Mouse (Mus musculus) midbrain, embryonic 14.5 days (tissue): ENCODE measurements around the gene Prss35. TPM values are rescaled to one million over a fixed set of nuclear protein-coding genes. Genes with fewer than 3 reads are reported as not detected.

Experiments
- ATAC-seq: fragments of 200-750 bp; cut with Nextera tagmentation; 2 replicates; pipeline ENCODE4 v1.8.0; 2017; ENCODE audit warnings: moderate number of reproducible peaks, moderate library complexity; ENCODE audit not compliant: low FRiP score, low TSS enrichment
- DNase-seq: peaks from one replicate; pipeline ENCODE4 v3.0.0-alpha.2; 2015
- H3K27ac ChIP-seq: fragments of 300-500 bp; sonication (generic); replicated peaks from 2 replicates; pipeline ENCODE4 v1.5.1; 2014; ENCODE audit warnings: mild to moderate bottlenecking, low read depth, low read length, moderate library complexity
- H3K27me3 ChIP-seq: fragments of 300-500 bp; sonication (generic); 2 replicates; pipeline ENCODE4 v1.6.1; 2014; ENCODE audit warnings: low read length, control low read depth, mixed read lengths; ENCODE audit not compliant: control insufficient read depth, insufficient read depth
- H3K36me3 ChIP-seq: fragments of 300-500 bp; sonication (generic); 2 replicates; pipeline ENCODE4 v1.6.1; 2014; ENCODE audit warnings: low read length, control low read depth; ENCODE audit not compliant: control insufficient read depth, insufficient read depth
- H3K4me1 ChIP-seq: fragments of 300-500 bp; sonication (generic); 2 replicates; pipeline ENCODE4 v1.6.1; 2014; ENCODE audit warnings: mild to moderate bottlenecking, antibody characterized with exemption, low read length, control low read depth; ENCODE audit not compliant: control insufficient read depth, insufficient read depth
- H3K4me2 ChIP-seq: fragments of 300-500 bp; sonication (generic); 2 replicates; pipeline ENCODE4 v1.6.1; 2014; ENCODE audit warnings: mild to moderate bottlenecking, low read length, moderate library complexity
- H3K4me3 ChIP-seq: fragments of 300-500 bp; sonication (generic); replicated peaks from 2 replicates; pipeline ENCODE4 v1.5.1; 2014; ENCODE audit warnings: low read depth, low read length
- H3K9ac ChIP-seq: fragments of 300-500 bp; sonication (generic); replicated peaks from 2 replicates; pipeline ENCODE4 v1.6.1; 2014; ENCODE audit warnings: mild to moderate bottlenecking, low read length, moderate library complexity
- H3K9me3 ChIP-seq: fragments of 300-500 bp; sonication (generic); 2 replicates; pipeline ENCODE4 v1.6.1; 2016; ENCODE audit warnings: low read length, control low read depth, mixed read lengths; ENCODE audit not compliant: control insufficient read depth
- WGBS: fragments of 180-500 bp; shearing (Covaris S2); extraction: QIAGEN DNeasy Blood & Tissue Kit; methylation state at CpG from one replicate; pipeline ENCODE4 v1.1.7; 2014; 5-methylcytosine and 5-hydroxymethylcytosine counted together
- polyA plus RNA-seq: library from polyadenylated mRNA; unstranded; fragments of >200 nt; fragmentation: Nextera tagmentation; extraction: Ambion mirVana; gene quantifications from 2 replicates; pipeline ENCODE4 v1.2.1, GENCODE M21; 2014

Prss35 gene
- polyA plus RNA-seq, 1 experiment from 2014 or later: 3.3 TPM

DNA sequence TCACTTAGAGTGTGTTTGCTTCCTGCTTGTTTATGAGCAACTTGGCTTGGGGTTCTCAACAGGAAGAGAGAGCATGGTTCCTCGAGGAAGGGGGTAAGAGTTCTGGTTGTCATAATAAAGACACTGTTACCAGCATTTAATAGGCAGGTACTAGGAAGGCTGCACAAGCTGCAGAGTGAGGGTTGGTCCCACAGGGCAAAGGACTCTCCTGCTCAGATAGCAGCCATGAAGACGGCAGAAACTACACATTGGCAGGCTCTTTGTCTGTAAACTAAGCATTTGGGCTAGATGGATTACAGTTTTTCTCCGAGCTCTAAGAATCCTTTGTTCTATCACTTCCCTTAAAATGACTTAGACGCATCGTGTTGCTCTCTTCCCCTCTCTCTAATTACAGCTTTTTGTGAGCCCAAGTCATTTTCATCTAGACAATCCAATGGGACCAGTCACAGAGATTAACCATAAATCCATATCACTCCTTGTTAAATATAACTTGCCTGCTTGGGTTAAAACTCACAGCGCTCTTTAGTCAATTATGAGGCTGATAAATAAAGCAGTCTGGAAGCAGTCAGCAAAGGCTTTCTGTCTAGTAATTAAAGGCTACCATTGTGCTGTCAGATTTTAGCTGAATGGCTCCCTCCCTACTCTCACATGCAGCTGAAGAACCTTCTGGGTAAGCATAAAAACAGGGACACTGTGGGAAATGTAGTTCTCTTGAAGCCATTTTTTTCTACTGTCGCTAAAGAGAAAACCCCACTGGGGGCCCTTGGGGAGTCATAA, 17.7 kb upstream of the Prss35 start:
- 0 out of 2 replicates have a peak overlapping the region, but pooled peaks have one; percentile 6 for H3K4me2 ChIP-seq
- no peak overlapping the region for H3K4me3 ChIP-seq
- no peaks in the 10 kb centered on the region for H3K9me3 ChIP-seq
- H3K27ac ChIP-seq: peak overlapping the region; percentile 66
- DNase-seq (peak; percentile 47), ATAC-seq (no peak; the same call in 1 of the 2 replicates)
- no peak overlapping the region for H3K9ac ChIP-seq
- H3K36me3 ChIP-seq: no peaks in the 10 kb centered on the region
- WGBS: 44% methylated on average over 7 of the region's 7 CpGs
- H3K27me3 ChIP-seq: no peaks in the 10 kb centered on the region
- peaks cover 5% of the 10 kb centered on the region; the same call in 1 of the 2 replicates for H3K4me1 ChIP-seq

DNA sequence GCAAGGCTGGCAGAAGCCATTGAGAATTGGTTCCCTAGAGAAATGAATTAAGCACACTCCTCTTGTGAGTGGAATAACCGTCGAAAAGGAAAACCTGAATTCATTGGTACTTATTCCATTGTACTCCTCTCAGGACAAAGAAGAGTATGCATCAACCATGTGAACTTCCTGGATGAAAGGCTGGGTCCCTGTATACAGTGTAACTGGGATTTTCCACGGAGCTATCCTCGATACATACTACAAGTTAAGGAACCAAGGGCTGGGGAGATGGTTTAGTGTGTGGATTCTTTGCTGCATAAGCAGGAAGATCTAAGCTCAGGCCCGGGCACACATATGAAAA, 17.1 kb upstream of the Prss35 start:
- Histone ChIP-seq H3K9me3 (no peaks in the 10 kb centered on the region), H3K36me3 (no peaks in the 10 kb centered on the region), H3K4me3 (no peak overlapping the region), H3K27me3 (no peaks in the 10 kb centered on the region), H3K4me1 (peaks cover 5% of the 10 kb centered on the region; the same call in 1 of the 2 replicates), H3K9ac (no peak overlapping the region), H3K27ac (no peak overlapping the region), H3K4me2 (no peak overlapping the region)
- 72% methylated on average over 5 of the region's 5 CpGs for WGBS
- ATAC-seq (no peak), DNase-seq (no peak)

DNA sequence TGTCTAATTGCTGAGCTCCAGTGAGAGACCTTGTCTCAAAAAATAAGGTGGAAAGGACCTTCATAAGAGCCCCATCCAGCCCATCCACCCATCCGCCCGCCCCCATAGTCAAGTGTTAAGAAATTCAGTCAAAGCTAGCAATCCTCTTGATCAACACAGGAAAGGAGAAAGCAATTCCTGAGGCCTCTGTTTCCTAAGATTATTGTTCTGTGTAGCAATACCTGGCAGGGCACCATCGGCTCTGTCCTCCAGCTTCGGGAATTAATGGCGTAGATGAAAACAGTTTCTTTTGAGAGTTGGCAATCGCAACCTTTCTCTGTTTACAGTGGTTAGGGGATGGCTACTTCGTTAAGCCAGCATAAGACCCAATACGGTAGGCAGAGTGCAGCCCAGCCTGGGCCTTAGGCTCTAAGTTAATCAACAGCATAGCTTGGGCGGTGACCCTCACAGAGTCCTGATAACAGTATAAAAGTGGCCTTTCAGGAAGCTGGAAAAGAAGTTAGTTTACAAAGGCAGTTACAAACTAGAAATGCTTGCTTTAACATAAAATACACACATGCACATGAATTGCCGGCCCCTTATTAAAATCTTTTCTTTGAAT, 15.1 kb upstream of the Prss35 start:
- Histone ChIP-seq H3K27ac (no peak overlapping the region), H3K4me3 (no peak overlapping the region), H3K4me1 (peaks cover 5% of the 10 kb centered on the region; the same call in 1 of the 2 replicates), H3K27me3 (no peaks in the 10 kb centered on the region), H3K4me2 (no peak overlapping the region), H3K9me3 (no peaks in the 10 kb centered on the region), H3K36me3 (no peaks in the 10 kb centered on the region), H3K9ac (no peak overlapping the region)
- ATAC-seq: no peak
- WGBS: 88% methylated on average over 10 of the region's 10 CpGs
- no peak for DNase-seq

DNA sequence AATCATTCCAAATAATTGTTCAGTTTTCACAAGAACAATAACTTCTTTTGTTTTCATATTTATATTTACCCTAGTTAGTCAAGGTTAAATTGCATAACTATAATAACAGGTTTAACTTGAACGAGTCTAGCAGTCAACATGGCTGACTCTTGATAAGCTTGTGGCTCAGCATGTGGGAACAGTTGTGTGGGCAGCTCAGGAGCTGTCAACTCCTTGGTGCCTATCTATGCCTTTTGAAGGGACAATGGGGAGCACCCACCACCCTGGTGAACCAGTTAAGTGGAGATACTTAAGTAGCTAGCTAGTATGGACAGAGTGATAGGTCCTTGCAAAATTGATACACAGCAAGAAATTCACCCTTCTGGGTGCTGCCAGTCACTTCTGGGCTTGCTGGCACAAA, 14.4 kb upstream of the Prss35 start:
- no peak for ATAC-seq
- Histone ChIP-seq H3K4me1 (peaks cover 5% of the 10 kb centered on the region; the same call in 1 of the 2 replicates), H3K9me3 (no peaks in the 10 kb centered on the region), H3K27me3 (no peaks in the 10 kb centered on the region), H3K27ac (no peak overlapping the region), H3K4me3 (no peak overlapping the region), H3K9ac (no peak overlapping the region), H3K36me3 (no peaks in the 10 kb centered on the region), H3K4me2 (no peak overlapping the region)
- WGBS: 83% methylated on average over 1 of the region's 1 CpGs
- no peak for DNase-seq

DNA sequence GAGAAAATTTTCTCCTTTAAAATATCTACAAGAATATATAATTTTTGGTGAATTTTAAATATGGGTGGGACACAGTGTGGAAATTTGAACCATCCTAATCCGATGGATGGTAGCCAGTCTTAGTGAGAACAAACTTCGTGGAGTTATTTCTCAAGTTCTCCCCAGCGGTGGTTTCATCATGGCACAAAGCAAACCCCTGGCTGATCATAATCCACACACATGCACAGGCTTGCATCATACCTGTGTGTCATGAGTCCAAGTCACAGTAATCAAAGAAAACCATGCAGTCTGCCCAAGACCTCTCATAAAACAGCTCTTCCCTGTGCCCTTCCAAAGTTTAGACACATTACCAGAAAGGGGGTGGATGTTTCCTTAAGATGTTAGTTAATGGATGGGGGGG, 13.6 kb upstream of the Prss35 start:
- H3K4me1 ChIP-seq: peaks cover 5% of the 10 kb centered on the region; the same call in 1 of the 2 replicates
- no peaks in the 10 kb centered on the region for H3K9me3 ChIP-seq
- WGBS: 95% methylated on average over 3 of the region's 3 CpGs
- H3K4me3 ChIP-seq: no peak overlapping the region
- no peak overlapping the region for H3K4me2 ChIP-seq
- no peaks in the 10 kb centered on the region for H3K36me3 ChIP-seq
- no peak for ATAC-seq
- DNase-seq: no peak
- no peak overlapping the region for H3K27ac ChIP-seq
- H3K9ac ChIP-seq: no peak overlapping the region
- no peaks in the 10 kb centered on the region for H3K27me3 ChIP-seq

DNA sequence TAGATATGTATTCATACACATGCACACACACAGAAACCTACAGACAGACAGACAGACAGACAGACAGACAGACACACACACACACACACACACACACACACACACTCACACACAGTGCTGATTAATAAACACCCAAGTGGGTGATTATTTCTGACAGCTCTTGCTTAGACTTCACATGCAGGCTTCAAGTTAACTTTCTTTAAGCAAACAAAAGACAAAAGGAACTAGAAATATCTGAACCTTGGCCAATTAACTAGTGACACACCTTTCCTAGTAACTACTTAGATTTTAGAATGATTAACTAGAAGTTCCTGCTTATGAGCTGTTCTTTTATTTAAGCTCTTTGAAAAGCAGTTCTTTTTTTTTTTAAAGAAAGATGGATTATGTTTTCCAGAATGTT, 9.1 kb upstream of the Prss35 start:
- no peaks in the 10 kb centered on the region for H3K9me3 ChIP-seq

DNA sequence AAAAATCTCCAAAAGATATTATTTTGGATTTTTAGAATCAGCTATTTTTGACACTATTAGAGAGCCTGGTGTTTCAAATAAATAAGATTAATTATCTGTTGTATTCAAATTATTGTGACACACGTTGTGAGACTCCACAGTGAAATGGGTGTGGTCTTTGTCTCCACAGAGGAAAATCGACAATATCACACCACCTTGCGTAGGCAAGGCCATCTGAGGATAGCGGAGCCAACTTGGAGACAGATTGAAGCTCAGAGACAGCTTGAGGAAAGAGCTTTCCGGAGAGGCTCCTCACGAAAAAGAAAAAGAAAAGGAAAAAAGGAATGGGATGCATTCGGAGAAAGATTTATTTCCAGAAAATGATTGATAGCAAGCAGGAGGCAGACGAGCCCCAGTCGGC, 8.7 kb upstream of the Prss35 start:
- 88% methylated on average over 9 of the region's 9 CpGs for WGBS
- DNase-seq (no peak), ATAC-seq (no peak)
- H3K27ac ChIP-seq: no peak overlapping the region
- H3K36me3 ChIP-seq: no peaks in the 10 kb centered on the region
- H3K4me1 ChIP-seq: no peaks in the 10 kb centered on the region
- no peaks in the 10 kb centered on the region for H3K9me3 ChIP-seq
- H3K9ac ChIP-seq: no peak overlapping the region
- no peak overlapping the region for H3K4me2 ChIP-seq
- H3K4me3 ChIP-seq: no peak overlapping the region
- no peaks in the 10 kb centered on the region for H3K27me3 ChIP-seq

More for the DNA sequence above, 9.1 kb upstream of the Prss35 start:
- Histone ChIP-seq H3K4me1 (no peaks in the 10 kb centered on the region), H3K4me3 (no peak overlapping the region), H3K9ac (no peak overlapping the region), H3K27ac (no peak overlapping the region), H3K36me3 (no peaks in the 10 kb centered on the region), H3K4me2 (no peak overlapping the region), H3K27me3 (no peaks in the 10 kb centered on the region)
- DNase-seq: no peak
- no peak for ATAC-seq

DNA sequence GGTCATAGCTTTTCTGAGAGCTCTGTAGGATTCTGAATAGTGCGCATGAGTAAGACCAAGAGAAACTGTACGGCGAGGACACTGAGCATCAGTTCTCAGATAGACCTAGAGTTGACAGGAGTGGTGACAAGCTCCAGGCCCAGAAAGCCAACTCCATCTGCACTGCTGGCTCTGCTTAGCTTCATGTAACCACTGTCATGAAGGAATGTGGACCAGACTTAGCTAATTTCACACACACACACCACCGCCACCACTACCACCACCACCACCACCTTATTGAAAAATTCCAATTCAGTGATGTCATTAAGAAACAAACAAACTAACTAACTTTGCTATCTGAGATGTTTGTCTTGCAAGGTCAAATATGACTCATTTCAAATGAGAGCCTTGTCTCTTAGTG, 6.5 kb upstream of the Prss35 start:
- WGBS: 96% methylated on average over 4 of the region's 4 CpGs
- no peak for ATAC-seq
- Histone ChIP-seq H3K9ac (no peak overlapping the region), H3K27me3 (no peaks in the 10 kb centered on the region), H3K27ac (no peak overlapping the region), H3K36me3 (no peaks in the 10 kb centered on the region), H3K4me3 (no peak overlapping the region), H3K4me1 (no peaks in the 10 kb centered on the region), H3K4me2 (no peak overlapping the region), H3K9me3 (no peaks in the 10 kb centered on the region)
- no peak for DNase-seq

DNA sequence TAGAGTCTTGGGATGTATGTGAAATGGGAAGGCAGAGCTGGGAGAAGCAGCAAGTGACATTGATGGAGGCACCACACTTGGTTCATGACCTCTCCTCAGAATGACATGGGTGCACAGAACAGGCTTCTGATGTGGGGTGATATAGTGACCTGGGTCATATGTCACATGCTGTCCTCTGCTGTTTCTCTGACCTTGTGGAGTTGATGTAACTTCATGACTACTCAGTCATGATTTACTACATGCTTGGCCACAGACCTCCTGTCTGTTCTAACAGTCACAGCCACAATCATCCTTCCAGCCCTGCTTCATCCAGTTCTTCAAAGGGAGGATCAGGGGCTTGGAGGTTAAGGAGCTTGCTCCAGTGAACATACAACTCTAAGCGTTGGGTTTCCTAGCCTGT, 5.4 kb upstream of the Prss35 start:
- Histone ChIP-seq H3K27me3 (no peaks in the 10 kb centered on the region), H3K9me3 (no peaks in the 10 kb centered on the region), H3K4me2 (no peak overlapping the region), H3K36me3 (no peaks in the 10 kb centered on the region), H3K27ac (no peak overlapping the region), H3K9ac (no peak overlapping the region), H3K4me1 (peaks cover 3% of the 10 kb centered on the region; the same call in 1 of the 2 replicates), H3K4me3 (no peak overlapping the region)
- no peak for ATAC-seq
- DNase-seq: no peak
- WGBS: 97% methylated on average over 1 of the region's 1 CpGs
